Mouse (Mus musculus) kidney, adult 2 months (tissue): ENCODE measurements around the gene Cage1.

Experiments
- CTCF ChIP-seq: fragments of 200-500 bp; conservative IDR thresholded peaks from 2 replicates; pipeline ENCODE4 v1.5.1; 2011; ENCODE audit warnings: low read depth, mild to moderate bottlenecking, control low read depth, low read length, moderate library complexity, mixed read lengths; ENCODE audit not compliant: insufficient read depth, insufficient read length
- POLR2A ChIP-seq: fragments of 200-500 bp; IDR thresholded peaks from one replicate; pipeline ENCODE4 v1.6.1; 2011; ENCODE audit warnings: low read depth, low read length, control low read depth

DNA sequence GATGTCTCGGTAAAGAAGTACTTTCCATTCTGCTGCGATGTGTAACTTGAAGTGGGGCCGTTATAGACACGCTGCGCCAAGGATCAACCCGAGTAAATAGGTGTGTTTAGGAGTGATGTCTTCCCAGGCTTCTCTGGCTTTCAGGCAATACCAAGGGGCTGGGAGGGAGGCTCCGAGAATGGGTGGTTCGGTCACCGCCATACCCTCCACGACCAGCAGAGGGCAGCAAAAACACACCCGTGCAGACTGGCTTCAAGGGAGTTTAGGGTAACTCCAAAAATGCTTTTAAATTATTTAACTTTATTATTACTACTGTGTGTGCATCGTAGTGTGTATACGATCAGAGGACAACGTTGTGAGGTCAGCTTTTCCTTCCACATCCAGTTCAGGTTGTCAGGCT lies 67.5 kb downstream of the Cage1 start:
- TF ChIP-seq POLR2A (no peak), CTCF (peak; percentile 86)
